Mouse (Mus musculus): ENCODE data around the gene Pgpep1l. TPM values are rescaled to one million over a fixed set of nuclear protein-coding genes. Genes with fewer than 3 reads are reported as not detected.

The Pgpep1l gene
- polyA plus RNA-seq, 1 experiment from 2014 or later, result not detected

DNA sequence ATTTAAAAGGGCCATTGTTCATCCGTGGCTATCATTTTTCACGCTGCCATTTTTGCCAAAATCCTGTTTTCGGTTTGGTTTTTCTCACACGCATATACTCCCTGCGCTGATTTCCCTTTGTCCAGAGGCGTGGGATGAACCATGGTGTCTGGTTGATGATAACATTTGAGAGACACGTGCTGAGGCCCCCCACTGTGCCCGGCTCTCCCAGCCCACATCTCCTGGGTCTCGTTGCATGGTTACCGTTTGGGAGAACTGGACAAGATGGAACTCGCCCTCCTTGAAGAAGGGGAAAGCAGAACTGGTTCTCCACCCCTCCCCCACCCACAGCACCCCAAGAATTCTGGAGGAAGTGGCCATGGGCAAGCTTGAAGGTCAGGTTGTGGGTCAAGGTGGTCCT lies 37.0 kb downstream of the Pgpep1l start:
- H3K27ac ChIP-seq, result no peak overlapping the region
- no peak overlapping the region for H3K4me3 ChIP-seq (replicated peaks)
- no peaks in the 10 kb centered on the region for H3K9me3 ChIP-seq
- no peaks in the 10 kb centered on the region for H3K27me3 ChIP-seq (replicated peaks)
- ATAC-seq (ENCODE audit: insufficient read depth, low FRiP score, low read depth), result no peak
- no peak overlapping the region for H3K9ac ChIP-seq
- no peaks in the 10 kb centered on the region for H3K4me1 ChIP-seq
- H3K36me3 ChIP-seq, result peaks cover 27% of the 10 kb centered on the region
- 81% methylated on average over 11 of the region's 11 CpGs for WGBS
- no peak overlapping the region for H3K4me2 ChIP-seq

- peaks cover 22% of the 10 kb centered on the region for H3K36me3 ChIP-seq
- no peak for ATAC-seq (ENCODE audit: insufficient read depth, low FRiP score, low read depth)
- 86% methylated on average over 9 of the region's 9 CpGs for WGBS
Measured at GRCm38 (mm10) chr7:68225427-68226054, 38.5 kb downstream of the Pgpep1l start.

DNA sequence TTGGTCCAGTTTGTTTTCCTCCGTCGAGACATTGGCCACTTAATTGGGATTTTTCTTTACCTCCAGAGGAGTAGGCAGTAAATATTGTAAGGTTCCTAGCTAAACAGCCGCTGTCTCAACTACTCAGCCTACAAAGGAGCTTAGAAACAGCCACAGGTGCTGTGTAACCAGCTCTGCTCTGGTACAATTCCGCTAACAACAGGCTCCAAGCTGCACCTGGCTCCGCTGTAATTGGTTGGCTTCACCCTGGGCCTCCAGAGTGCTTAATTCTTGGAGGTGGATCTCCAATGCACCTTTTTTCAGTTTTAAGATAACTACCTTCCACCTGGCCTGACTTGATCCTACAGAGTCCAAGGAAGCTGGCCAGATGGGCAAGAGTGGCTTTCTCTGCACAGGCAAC lies 40.0 kb downstream of the Pgpep1l start:
- H3K4me1 ChIP-seq, result no peaks in the 10 kb centered on the region
- ATAC-seq (ENCODE audit: insufficient read depth, low FRiP score, low read depth), result no peak
- WGBS, result 93% methylated on average over 5 of the region's 5 CpGs
- H3K9me3 ChIP-seq, result no peaks in the 10 kb centered on the region
- H3K9ac ChIP-seq, result no peak overlapping the region
- H3K27me3 ChIP-seq (replicated peaks), result no peaks in the 10 kb centered on the region
- H3K36me3 ChIP-seq, result peaks cover 26% of the 10 kb centered on the region
- no peak overlapping the region for H3K4me2 ChIP-seq
- no peak overlapping the region for H3K4me3 ChIP-seq (replicated peaks)
- H3K27ac ChIP-seq, result no peak overlapping the region

More at GRCm38 (mm10) chr7:68225427-68226054, 38.5 kb downstream of the Pgpep1l start:
- Histone ChIP-seq H3K27me3 (replicated peaks) (no peaks in the 10 kb centered on the region), H3K9me3 (no peaks in the 10 kb centered on the region), H3K4me1 (no peaks in the 10 kb centered on the region), H3K9ac (no peak overlapping the region), H3K4me2 (no peak overlapping the region), H3K4me3 (replicated peaks) (no peak overlapping the region), H3K27ac (no peak overlapping the region)

DNA sequence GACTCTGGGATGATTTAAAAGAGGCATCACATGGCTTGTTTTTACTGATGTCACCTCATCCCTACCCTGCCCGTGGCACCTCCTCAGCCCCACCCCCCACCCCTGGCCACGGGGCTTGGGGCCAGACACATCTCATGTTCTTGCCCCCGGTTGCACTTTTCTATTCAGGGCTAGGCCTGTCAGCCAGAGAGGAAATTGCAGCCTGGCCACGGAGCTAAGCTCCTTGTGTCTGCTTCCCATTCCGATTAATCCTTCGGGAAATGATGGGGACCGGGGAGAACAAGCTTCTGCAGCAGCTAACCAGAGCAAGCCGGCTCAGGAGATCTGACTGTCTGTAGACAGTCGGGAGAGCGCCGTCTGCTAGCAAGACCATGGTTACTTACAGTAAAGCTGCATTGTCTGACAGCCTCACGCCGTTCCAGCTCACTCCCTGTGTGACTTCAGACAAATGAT lies 40.7 kb downstream of the Pgpep1l start:
- H3K9ac ChIP-seq, result no peak overlapping the region
- 50% methylated on average over 13 of the region's 13 CpGs for WGBS
- no peak overlapping the region for H3K4me2 ChIP-seq
- 0 out of 2 replicates have a peak overlapping the region, but pooled peaks have one; percentile 2 for H3K27ac ChIP-seq
- no peak overlapping the region for H3K4me3 ChIP-seq (replicated peaks)
- H3K36me3 ChIP-seq, result peaks cover 27% of the 10 kb centered on the region
- peak; percentile 47; the same call in 1 of the 2 replicates for ATAC-seq (ENCODE audit: insufficient read depth, low FRiP score, low read depth)
- no peaks in the 10 kb centered on the region for H3K4me1 ChIP-seq
- H3K9me3 ChIP-seq, result no peaks in the 10 kb centered on the region
- no peaks in the 10 kb centered on the region for H3K27me3 ChIP-seq (replicated peaks)

GRCm38 (mm10) chr7:68221677-68222230 lies 42.3 kb downstream of the Pgpep1l start:
- Histone ChIP-seq H3K4me2 (no peak overlapping the region), H3K9ac (no peak overlapping the region), H3K36me3 (peaks cover 34% of the 10 kb centered on the region), H3K4me1 (no peaks in the 10 kb centered on the region), H3K4me3 (replicated peaks) (no peak overlapping the region), H3K27me3 (replicated peaks) (no peaks in the 10 kb centered on the region), H3K27ac (no peak overlapping the region), H3K9me3 (no peaks in the 10 kb centered on the region)
- 75% methylated on average over 9 of the region's 9 CpGs for WGBS
- no peak for ATAC-seq (ENCODE audit: insufficient read depth, low FRiP score, low read depth)

DNA sequence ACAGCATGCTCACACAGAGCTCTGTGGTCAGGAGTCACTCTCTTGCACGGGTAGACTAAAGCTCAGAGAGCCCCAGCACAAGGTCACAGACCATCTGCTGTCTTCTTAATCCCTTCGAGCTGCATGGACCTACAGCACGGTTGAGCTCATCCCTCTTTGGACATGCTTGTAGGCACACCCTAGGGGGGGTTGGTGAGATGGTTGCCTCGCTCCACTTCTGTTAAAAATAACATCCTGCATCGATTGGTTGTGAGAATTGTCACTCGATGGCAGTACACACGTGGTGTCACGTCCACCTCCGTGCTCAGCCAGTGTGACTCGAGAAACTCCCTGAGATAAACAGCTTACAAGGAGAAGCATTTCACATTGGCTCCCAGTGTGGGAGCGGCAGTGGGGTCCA lies 45.2 kb downstream of the Pgpep1l start:
- H3K9me3 ChIP-seq, result no peaks in the 10 kb centered on the region
- no peaks in the 10 kb centered on the region for H3K27me3 ChIP-seq (replicated peaks)
- H3K9ac ChIP-seq, result no peak overlapping the region
- ATAC-seq (ENCODE audit: insufficient read depth, low FRiP score, low read depth), result no peak
- H3K4me3 ChIP-seq (replicated peaks), result no peak overlapping the region
- WGBS, result 90% methylated on average over 11 of the region's 11 CpGs
- no peaks in the 10 kb centered on the region for H3K4me1 ChIP-seq
- H3K27ac ChIP-seq, result no peak overlapping the region
- peaks cover 33% of the 10 kb centered on the region for H3K36me3 ChIP-seq
- H3K4me2 ChIP-seq, result no peak overlapping the region

DNA sequence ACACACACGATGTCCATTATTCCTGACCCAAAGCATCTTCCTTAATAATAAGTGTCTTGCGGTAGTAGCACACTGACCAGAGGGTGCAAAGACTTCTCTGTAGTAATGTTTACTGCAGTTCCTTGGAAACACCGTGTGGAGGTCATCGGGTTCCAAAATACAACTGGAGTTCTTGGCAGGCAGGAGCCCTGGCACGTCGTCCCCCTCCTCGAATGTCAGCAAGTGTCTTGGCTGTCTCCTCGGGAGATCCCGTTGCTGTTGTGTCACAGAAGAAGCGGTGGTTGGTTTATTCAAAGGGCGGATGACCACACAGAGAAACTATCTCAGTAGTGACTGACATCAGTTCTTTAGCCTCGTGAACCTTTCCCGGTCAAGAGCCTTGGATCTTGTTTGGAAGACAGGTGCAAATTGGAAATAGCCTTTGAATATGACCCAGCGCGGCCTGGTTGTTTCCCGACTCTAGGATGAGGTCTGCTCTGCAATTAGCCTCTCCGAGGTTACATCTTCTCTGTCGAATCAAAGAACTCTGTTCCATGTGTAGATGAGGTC lies 48.4 kb downstream of the Pgpep1l start:
- WGBS, result 85% methylated on average over 18 of the region's 18 CpGs
- Histone ChIP-seq H3K4me3 (replicated peaks) (no peak overlapping the region), H3K36me3 (peaks cover 42% of the 10 kb centered on the region), H3K9ac (no peak overlapping the region), H3K4me1 (no peaks in the 10 kb centered on the region), H3K4me2 (no peak overlapping the region), H3K27me3 (replicated peaks) (no peaks in the 10 kb centered on the region), H3K9me3 (no peaks in the 10 kb centered on the region), H3K27ac (no peak overlapping the region)
- ATAC-seq (ENCODE audit: insufficient read depth, low FRiP score, low read depth), result no peak

DNA sequence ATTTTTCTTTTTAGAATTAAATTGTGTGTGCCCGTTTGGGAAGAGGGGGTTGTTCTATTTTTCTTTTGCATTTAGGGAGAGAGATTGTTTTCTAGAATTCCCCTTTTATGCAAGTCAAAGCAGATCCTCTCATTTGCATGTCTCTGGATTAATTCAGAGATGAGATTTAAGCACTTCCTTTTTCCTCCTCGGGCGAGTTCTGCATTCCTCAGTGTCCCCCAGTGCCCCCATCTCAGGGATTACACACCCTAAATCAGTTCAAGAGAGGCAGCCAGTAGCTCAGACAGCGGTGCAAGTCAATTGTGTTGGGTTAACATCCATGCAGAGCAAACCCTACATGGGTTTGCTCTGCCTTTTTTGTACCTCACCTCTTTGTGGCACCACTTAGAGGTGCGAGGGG lies 50.2 kb downstream of the Pgpep1l start:
- Histone ChIP-seq H3K9ac (no peak overlapping the region), H3K36me3 (peaks cover 44% of the 10 kb centered on the region), H3K4me2 (no peak overlapping the region), H3K27ac (no peak overlapping the region), H3K4me1 (no peaks in the 10 kb centered on the region), H3K4me3 (replicated peaks) (no peak overlapping the region), H3K27me3 (replicated peaks) (no peaks in the 10 kb centered on the region), H3K9me3 (no peaks in the 10 kb centered on the region)
- no peak for ATAC-seq (ENCODE audit: insufficient read depth, low FRiP score, low read depth)
- WGBS, result 84% methylated on average over 5 of the region's 5 CpGs

DNA sequence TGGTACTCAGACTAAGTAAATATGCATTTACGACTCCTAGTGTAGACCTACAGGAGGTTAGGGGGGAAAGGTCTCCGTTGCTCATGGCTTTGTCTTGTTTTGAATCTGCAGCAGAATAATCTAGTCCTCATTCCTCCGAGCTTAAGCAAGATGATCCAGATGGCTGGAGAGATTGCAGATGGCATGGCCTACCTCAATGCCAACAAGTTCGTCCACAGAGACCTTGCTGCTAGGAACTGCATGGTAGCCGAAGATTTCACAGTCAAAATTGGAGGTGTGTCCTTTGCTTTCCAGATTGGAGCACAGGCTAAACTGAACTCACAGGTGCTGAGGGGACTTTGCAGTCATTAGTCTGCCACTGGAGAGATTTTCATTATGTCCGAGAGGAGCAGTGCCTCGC lies 52.1 kb downstream of the Pgpep1l start:
- 78% methylated on average over 7 of the region's 7 CpGs for WGBS
- no peak overlapping the region for H3K4me3 ChIP-seq (replicated peaks)
- H3K27me3 ChIP-seq (replicated peaks), result no peaks in the 10 kb centered on the region
- H3K9ac ChIP-seq, result no peak overlapping the region
- no peak overlapping the region for H3K27ac ChIP-seq
- no peak for ATAC-seq (ENCODE audit: insufficient read depth, low FRiP score, low read depth)
- no peaks in the 10 kb centered on the region for H3K9me3 ChIP-seq
- H3K4me1 ChIP-seq, result no peaks in the 10 kb centered on the region
- H3K4me2 ChIP-seq, result no peak overlapping the region
- H3K36me3 ChIP-seq, result peaks cover 52% of the 10 kb centered on the region

GRCm38 (mm10) chr7:68210417-68210816 lies 53.6 kb downstream of the Pgpep1l start:
- H3K9me3 ChIP-seq, result no peaks in the 10 kb centered on the region
- H3K4me1 ChIP-seq, result no peaks in the 10 kb centered on the region
- no peaks in the 10 kb centered on the region for H3K27me3 ChIP-seq (replicated peaks)
- H3K9ac ChIP-seq, result no peak overlapping the region
- no peak overlapping the region for H3K4me3 ChIP-seq (replicated peaks)
- WGBS, result 69% methylated on average over 4 of the region's 4 CpGs
- peaks cover 43% of the 10 kb centered on the region for H3K36me3 ChIP-seq
- no peak overlapping the region for H3K27ac ChIP-seq
- ATAC-seq (ENCODE audit: insufficient read depth, low FRiP score, low read depth), result no peak
- no peak overlapping the region for H3K4me2 ChIP-seq

GRCm38 (mm10) chr7:68209039-68209438 lies 55.0 kb downstream of the Pgpep1l start:
- Histone ChIP-seq H3K9me3 (no peaks in the 10 kb centered on the region), H3K9ac (no peak overlapping the region), H3K27ac (no peak overlapping the region), H3K4me1 (no peaks in the 10 kb centered on the region), H3K4me3 (replicated peaks) (no peak overlapping the region), H3K36me3 (peaks cover 37% of the 10 kb centered on the region), H3K27me3 (replicated peaks) (no peaks in the 10 kb centered on the region), H3K4me2 (no peak overlapping the region)
- 83% methylated on average over 6 of the region's 6 CpGs for WGBS
- no peak for ATAC-seq (ENCODE audit: insufficient read depth, low FRiP score, low read depth)

GRCm38 (mm10) chr7:68205776-68206427 lies 58.1 kb downstream of the Pgpep1l start:
- Histone ChIP-seq H3K4me3 (replicated peaks) (no peak overlapping the region), H3K27ac (no peak overlapping the region), H3K4me1 (no peaks in the 10 kb centered on the region), H3K9me3 (no peaks in the 10 kb centered on the region), H3K9ac (no peak overlapping the region), H3K4me2 (no peak overlapping the region), H3K36me3 (peaks cover 35% of the 10 kb centered on the region), H3K27me3 (replicated peaks) (no peaks in the 10 kb centered on the region)
- no peak for ATAC-seq (ENCODE audit: insufficient read depth, low FRiP score, low read depth)
- WGBS, result 94% methylated on average over 8 of the region's 8 CpGs

Measured in stomach, embryonic 15.5 days (tissue).